Mouse (Mus musculus) intestine, embryonic 16.5 days (tissue): ENCODE measurements around the gene Megf11. TPM values are rescaled to one million over a fixed set of nuclear protein-coding genes. Genes with fewer than 3 reads are reported as not detected.

ENCODE experiments used
- ATAC-seq: fragments of 200-750 bp; cut with Nextera tagmentation; 2 replicates; pipeline ENCODE4 v1.8.0; 2017; ENCODE audit warnings: moderate TSS enrichment, moderate library complexity
- H3K27ac ChIP-seq: fragments of 300-500 bp; sonication (generic); 2 replicates; pipeline ENCODE4 v1.5.1; 2014; ENCODE audit warnings: mild to moderate bottlenecking, low read length
- H3K27me3 ChIP-seq: fragments of 300-500 bp; sonication (generic); replicated peaks from 2 replicates; pipeline ENCODE4 v1.6.1; 2014; ENCODE audit warnings: low read length, control low read depth, mixed read lengths; ENCODE audit not compliant: control insufficient read depth, insufficient read depth
- H3K36me3 ChIP-seq: fragments of 300-500 bp; sonication (generic); 2 replicates; pipeline ENCODE4 v1.6.1; 2014; ENCODE audit warnings: low read length, control low read depth; ENCODE audit not compliant: control insufficient read depth, insufficient read depth
- H3K4me1 ChIP-seq: fragments of 300-500 bp; sonication (generic); 2 replicates; pipeline ENCODE4 v1.6.1; 2014; ENCODE audit warnings: low read length, control low read depth, mixed read lengths; ENCODE audit not compliant: control insufficient read depth, insufficient read depth
- H3K4me2 ChIP-seq: fragments of 300-500 bp; sonication (generic); 2 replicates; pipeline ENCODE4 v1.6.1; 2014; ENCODE audit warnings: low read depth, low read length, control low read depth
- H3K4me3 ChIP-seq: fragments of 300-500 bp; sonication (generic); 2 replicates; pipeline ENCODE4 v1.5.1; 2014; ENCODE audit warnings: mild to moderate bottlenecking, low read length
- H3K9ac ChIP-seq: fragments of 300-500 bp; sonication (generic); 2 replicates; pipeline ENCODE4 v1.6.1; 2014; ENCODE audit warnings: low read depth, low read length
- H3K9me3 ChIP-seq: fragments of 300-500 bp; sonication (generic); 2 replicates; pipeline ENCODE4 v1.6.1; 2016; ENCODE audit warnings: low read length, control low read depth; ENCODE audit not compliant: control insufficient read depth
- WGBS: fragments of 180-500 bp; shearing (Covaris S2); extraction: QIAGEN DNeasy Blood & Tissue Kit; methylation state at CpG from one replicate; pipeline ENCODE4 v1.1.7; 2014; 5-methylcytosine and 5-hydroxymethylcytosine counted together
- polyA plus RNA-seq: library from polyadenylated mRNA; unstranded; fragments of >200 nt; fragmentation: Nextera tagmentation; extraction: Ambion mirVana; gene quantifications from 2 replicates; pipeline ENCODE4 v1.2.1, GENCODE M21; 2015

Gene Megf11
- polyA plus RNA-seq, 1 experiment from 2014 or later: 0.76 TPM

- H3K36me3 ChIP-seq: no peaks in the 10 kb centered on the region
- H3K27me3 ChIP-seq: no peaks in the 10 kb centered on the region
- H3K4me2 ChIP-seq: no peak overlapping the region
- H3K9ac ChIP-seq: no peak overlapping the region
- peak; percentile 73 for ATAC-seq
- whole genome bisulfite sequencing: 64% methylated on average over 1 of the region's 1 CpGs
- H3K9me3 ChIP-seq: no peaks in the 10 kb centered on the region
- H3K4me1 ChIP-seq: peaks cover 7% of the 10 kb centered on the region; the same call in 1 of the 2 replicates
- H3K27ac ChIP-seq: no peak overlapping the region
- no peak overlapping the region for H3K4me3 ChIP-seq
These were observed 206.0 kb downstream of the Megf11 start for GRCm38 (mm10) chr9:64591436-64591835.

GRCm38 (mm10) chr9:64594442-64594841 is 209.0 kb downstream of the Megf11 start:
- no peak for ATAC-seq
- Histone ChIP-seq H3K36me3 (no peaks in the 10 kb centered on the region), H3K4me1 (peaks cover 7% of the 10 kb centered on the region; the same call in 1 of the 2 replicates), H3K27me3 (no peaks in the 10 kb centered on the region), H3K4me3 (no peak overlapping the region), H3K4me2 (no peak overlapping the region), H3K27ac (no peak overlapping the region), H3K9me3 (no peaks in the 10 kb centered on the region), H3K9ac (no peak overlapping the region)
- 65% methylated on average over 8 of the region's 8 CpGs for WGBS

GRCm38 (mm10) chr9:64598427-64598826 is 213.0 kb downstream of the Megf11 start:
- Histone ChIP-seq H3K9me3 (no peaks in the 10 kb centered on the region), H3K27ac (no peak overlapping the region), H3K4me1 (peaks cover 7% of the 10 kb centered on the region; the same call in 1 of the 2 replicates), H3K9ac (no peak overlapping the region), H3K4me3 (no peak overlapping the region), H3K27me3 (no peaks in the 10 kb centered on the region), H3K4me2 (no peak overlapping the region), H3K36me3 (no peaks in the 10 kb centered on the region)
- WGBS: 92% methylated on average over 7 of the region's 7 CpGs
- no peak for ATAC-seq

GRCm38 (mm10) chr9:64600731-64601130 is 215.3 kb downstream of the Megf11 start:
- WGBS: 73% methylated on average over 2 of the region's 2 CpGs
- no peak overlapping the region for H3K4me3 ChIP-seq
- ATAC-seq: no peak
- no peak overlapping the region for H3K9ac ChIP-seq
- peaks cover 15% of the 10 kb centered on the region; the same call in 1 of the 2 replicates for H3K4me1 ChIP-seq
- H3K4me2 ChIP-seq: no peak overlapping the region
- H3K27ac ChIP-seq: no peak overlapping the region
- no peaks in the 10 kb centered on the region for H3K9me3 ChIP-seq
- no peaks in the 10 kb centered on the region for H3K36me3 ChIP-seq
- H3K27me3 ChIP-seq: no peaks in the 10 kb centered on the region

GRCm38 (mm10) chr9:64602895-64603294 is 217.5 kb downstream of the Megf11 start:
- Histone ChIP-seq H3K4me3 (no peak overlapping the region), H3K27ac (no peak overlapping the region), H3K9ac (no peak overlapping the region), H3K4me2 (no peak overlapping the region), H3K36me3 (no peaks in the 10 kb centered on the region), H3K4me1 (peaks cover 15% of the 10 kb centered on the region; the same call in 1 of the 2 replicates), H3K27me3 (no peaks in the 10 kb centered on the region), H3K9me3 (no peaks in the 10 kb centered on the region)
- peak; percentile 94 for ATAC-seq
- WGBS: 48% methylated on average over 1 of the region's 1 CpGs

GRCm38 (mm10) chr9:64604217-64604711 is 218.8 kb downstream of the Megf11 start:
- Histone ChIP-seq H3K9ac (no peak overlapping the region), H3K4me2 (no peak overlapping the region), H3K27me3 (no peaks in the 10 kb centered on the region), H3K27ac (no peak overlapping the region), H3K36me3 (no peaks in the 10 kb centered on the region), H3K4me1 (peaks cover 15% of the 10 kb centered on the region; the same call in 1 of the 2 replicates), H3K4me3 (no peak overlapping the region), H3K9me3 (no peaks in the 10 kb centered on the region)
- WGBS: 59% methylated on average over 7 of the region's 7 CpGs
- ATAC-seq: no peak

GRCm38 (mm10) chr9:64605077-64605714 is 219.8 kb downstream of the Megf11 start:
- Histone ChIP-seq H3K4me1 (peaks cover 15% of the 10 kb centered on the region; the same call in 1 of the 2 replicates), H3K36me3 (no peaks in the 10 kb centered on the region), H3K27ac (peak overlapping the region; percentile 3; the same call in 1 of the 2 replicates), H3K27me3 (no peaks in the 10 kb centered on the region), H3K9me3 (no peaks in the 10 kb centered on the region), H3K4me2 (no peak overlapping the region), H3K9ac (no peak overlapping the region), H3K4me3 (no peak overlapping the region)
- 58% methylated on average over 14 of the region's 14 CpGs for WGBS
- ATAC-seq: no peak

GRCm38 (mm10) chr9:64605735-64606349 is 220.4 kb downstream of the Megf11 start:
- no peak overlapping the region for H3K9ac ChIP-seq

GRCm38 (mm10) chr9:64607049-64607448 is 221.6 kb downstream of the Megf11 start:
- 90% methylated on average over 1 of the region's 1 CpGs for WGBS
- no peak for ATAC-seq
- H3K4me3 ChIP-seq: no peak overlapping the region
- no peak overlapping the region for H3K4me2 ChIP-seq
- H3K27me3 ChIP-seq: no peaks in the 10 kb centered on the region
- no peak overlapping the region for H3K27ac ChIP-seq
- H3K9me3 ChIP-seq: no peaks in the 10 kb centered on the region
- peaks cover 11% of the 10 kb centered on the region; the same call in 1 of the 2 replicates for H3K4me1 ChIP-seq
- no peaks in the 10 kb centered on the region for H3K36me3 ChIP-seq
- no peak overlapping the region for H3K9ac ChIP-seq

More at GRCm38 (mm10) chr9:64605735-64606349, 220.4 kb downstream of the Megf11 start:
- peaks cover 11% of the 10 kb centered on the region; the same call in 1 of the 2 replicates for H3K4me1 ChIP-seq
- H3K36me3 ChIP-seq: no peaks in the 10 kb centered on the region
- H3K4me2 ChIP-seq: no peak overlapping the region
- peak overlapping the region; percentile 3; the same call in 1 of the 2 replicates for H3K27ac ChIP-seq
- no peaks in the 10 kb centered on the region for H3K27me3 ChIP-seq
- ATAC-seq: no peak
- no peak overlapping the region for H3K4me3 ChIP-seq
- 40% methylated on average over 13 of the region's 13 CpGs for WGBS
- no peaks in the 10 kb centered on the region for H3K9me3 ChIP-seq
